Mouse (Mus musculus): ENCODE results near the gene Dao. TPM values are rescaled to one million over a fixed set of nuclear protein-coding genes. Genes with fewer than 3 reads are reported as not detected.

Gene Dao
- polyA plus RNA-seq, 1 experiment from 2014 or later, result not detected

DNA sequence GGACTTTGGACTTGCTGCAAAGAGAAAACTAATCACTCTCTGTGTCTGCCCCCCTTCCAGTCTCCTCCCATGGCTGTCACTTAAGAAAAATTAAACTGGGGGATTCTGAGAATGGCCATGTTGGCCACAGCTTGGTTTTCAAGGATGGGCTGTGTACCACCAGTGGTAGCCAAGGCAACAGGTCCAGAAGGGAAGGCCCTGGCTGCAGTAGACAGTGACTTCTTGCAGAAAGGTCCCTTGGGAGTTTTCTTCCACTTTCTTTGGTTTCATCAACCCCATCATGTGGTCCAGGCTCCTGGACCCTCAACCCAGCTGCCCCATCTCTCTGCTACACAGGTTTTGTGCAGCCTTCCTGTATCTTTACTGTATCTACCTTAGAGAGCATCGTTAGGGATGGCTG lies 37.4 kb downstream of the Dao start:
- Histone ChIP-seq H3K9me3 (ENCODE audit: control insufficient read depth, low read length) (no peaks in the 10 kb centered on the region), H3K4me2 (ENCODE audit: low read depth, severe bottlenecking) (no peak overlapping the region), H3K27me3 (ENCODE audit: control insufficient read depth, insufficient read depth, low read length) (no peaks in the 10 kb centered on the region), H3K9ac (ENCODE audit: low read length) (no peak overlapping the region), H3K4me1 (ENCODE audit: control insufficient read depth, insufficient read depth, low read length) (0 out of 2 replicates have a peak, but pooled peaks cover 2% of the 10 kb centered on the region), H3K27ac (replicated peaks; ENCODE audit: low read depth, low read length) (no peak overlapping the region), H3K4me3 (ENCODE audit: low read depth, low read length) (no peak overlapping the region), H3K36me3 (ENCODE audit: control insufficient read depth, insufficient read depth, low read length) (no peaks in the 10 kb centered on the region)
- no peak for ATAC-seq (ENCODE audit: insufficient number of reproducible peaks, low FRiP score, low TSS enrichment, low read depth)
- DNase-seq (ENCODE audit: low spot score), result no peak
- 73% methylated on average over 1 of the region's 1 CpGs for WGBS

DNA sequence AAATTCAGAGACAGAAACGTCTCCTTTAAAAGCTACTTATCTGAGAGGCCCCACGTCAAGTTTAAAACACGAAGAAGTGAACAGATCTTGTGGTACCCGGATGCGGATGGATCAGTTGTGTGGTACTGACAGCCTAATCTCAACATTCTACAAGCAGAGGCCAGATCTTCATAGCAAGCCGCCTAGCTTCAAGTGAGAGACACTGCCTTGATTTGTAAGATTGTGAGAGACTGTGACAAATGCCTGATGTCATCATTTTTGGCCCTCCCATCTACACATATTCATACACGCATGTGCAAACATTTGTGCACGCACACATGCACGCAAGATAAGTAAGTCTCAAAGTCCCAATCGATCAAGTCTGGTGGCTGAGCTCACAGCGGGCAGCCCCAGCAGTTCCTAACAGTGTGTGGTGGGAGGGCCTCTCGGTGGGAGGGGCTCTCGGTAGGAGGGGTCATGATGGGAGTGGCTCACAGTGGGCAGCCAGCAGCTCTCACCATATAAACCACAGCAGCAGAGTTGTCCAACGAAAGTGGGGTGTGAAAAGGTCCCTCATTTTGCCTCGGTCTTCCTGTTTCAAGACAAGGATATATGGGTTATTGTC lies 37.9 kb downstream of the Dao start:
- Histone ChIP-seq H3K27ac (replicated peaks; ENCODE audit: low read depth, low read length) (no peak overlapping the region), H3K36me3 (ENCODE audit: control insufficient read depth, insufficient read depth, low read length) (no peaks in the 10 kb centered on the region), H3K4me3 (ENCODE audit: low read depth, low read length) (no peak overlapping the region), H3K4me2 (ENCODE audit: low read depth, severe bottlenecking) (no peak overlapping the region), H3K27me3 (ENCODE audit: control insufficient read depth, insufficient read depth, low read length) (no peaks in the 10 kb centered on the region), H3K4me1 (ENCODE audit: control insufficient read depth, insufficient read depth, low read length) (0 out of 2 replicates have a peak, but pooled peaks cover 2% of the 10 kb centered on the region), H3K9me3 (ENCODE audit: control insufficient read depth, low read length) (no peaks in the 10 kb centered on the region), H3K9ac (ENCODE audit: low read length) (no peak overlapping the region)
- DNase-seq (ENCODE audit: low spot score) (peak; percentile 47), ATAC-seq (ENCODE audit: insufficient number of reproducible peaks, low FRiP score, low TSS enrichment, low read depth) (no peak)
- WGBS, result 21% methylated on average over 15 of the region's 15 CpGs

DNA sequence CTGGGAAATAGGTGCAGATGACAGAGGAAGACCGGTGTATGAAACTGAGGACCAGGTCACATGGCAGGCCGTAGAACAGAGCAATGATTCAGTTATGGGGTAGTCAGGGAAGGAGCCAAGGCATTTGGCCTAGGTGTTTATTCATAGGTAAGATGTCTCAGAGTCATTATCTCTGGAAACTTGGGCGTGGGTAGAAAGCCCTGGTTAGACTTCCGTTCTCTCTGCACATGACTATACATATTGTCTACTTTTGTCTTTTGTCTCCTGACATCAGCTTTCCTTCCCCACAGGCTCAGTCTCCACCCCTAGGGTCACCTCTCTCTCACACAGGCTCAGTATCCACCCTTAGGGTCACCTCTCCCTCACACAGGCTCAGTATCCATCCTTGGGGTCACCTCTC lies 40.3 kb downstream of the Dao start:
- Histone ChIP-seq H3K9ac (ENCODE audit: low read length) (no peak overlapping the region), H3K36me3 (ENCODE audit: control insufficient read depth, insufficient read depth, low read length) (no peaks in the 10 kb centered on the region), H3K9me3 (ENCODE audit: control insufficient read depth, low read length) (no peaks in the 10 kb centered on the region), H3K4me3 (ENCODE audit: low read depth, low read length) (no peak overlapping the region), H3K4me2 (ENCODE audit: low read depth, severe bottlenecking) (no peak overlapping the region), H3K27me3 (ENCODE audit: control insufficient read depth, insufficient read depth, low read length) (no peaks in the 10 kb centered on the region), H3K4me1 (ENCODE audit: control insufficient read depth, insufficient read depth, low read length) (0 out of 2 replicates have a peak, but pooled peaks cover 3% of the 10 kb centered on the region), H3K27ac (replicated peaks; ENCODE audit: low read depth, low read length) (no peak overlapping the region)
- DNase-seq (ENCODE audit: low spot score), result no peak
- no peak for ATAC-seq (ENCODE audit: insufficient number of reproducible peaks, low FRiP score, low TSS enrichment, low read depth)
- 80% methylated on average over 4 of the region's 4 CpGs for WGBS

DNA sequence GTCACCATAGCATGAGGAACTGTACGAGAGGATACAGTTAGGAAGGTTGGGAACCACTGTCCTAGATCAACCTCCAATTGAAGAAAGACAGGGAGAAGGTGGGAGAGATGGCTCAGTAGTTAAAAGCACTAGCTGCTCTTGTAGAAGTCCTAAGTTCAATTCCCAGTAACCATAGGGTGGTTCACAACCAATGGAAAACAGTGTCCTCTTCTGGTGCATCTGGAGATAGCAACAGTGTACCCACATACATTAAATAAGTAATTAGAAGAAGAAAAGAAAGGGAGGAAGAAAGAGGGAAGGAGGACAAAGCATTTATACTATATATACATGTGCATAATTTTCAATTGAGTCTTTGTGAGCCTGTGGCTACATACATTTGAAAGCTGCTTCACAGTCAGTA lies 41.6 kb downstream of the Dao start:
- no peak overlapping the region for H3K4me3 ChIP-seq (ENCODE audit: low read depth, low read length)
- no peak overlapping the region for H3K9ac ChIP-seq (ENCODE audit: low read length)
- H3K9me3 ChIP-seq (ENCODE audit: control insufficient read depth, low read length), result no peaks in the 10 kb centered on the region
- DNase-seq (ENCODE audit: low spot score) (no peak), ATAC-seq (ENCODE audit: insufficient number of reproducible peaks, low FRiP score, low TSS enrichment, low read depth) (no peak)
- H3K36me3 ChIP-seq (ENCODE audit: control insufficient read depth, insufficient read depth, low read length), result no peaks in the 10 kb centered on the region
- H3K4me2 ChIP-seq (ENCODE audit: low read depth, severe bottlenecking), result no peak overlapping the region
- H3K27me3 ChIP-seq (ENCODE audit: control insufficient read depth, insufficient read depth, low read length), result no peaks in the 10 kb centered on the region
- 0 out of 2 replicates have a peak, but pooled peaks cover 4% of the 10 kb centered on the region for H3K4me1 ChIP-seq (ENCODE audit: control insufficient read depth, insufficient read depth, low read length)
- no peak overlapping the region for H3K27ac ChIP-seq (replicated peaks; ENCODE audit: low read depth, low read length)
- 61% methylated on average over 1 of the region's 1 CpGs for WGBS

DNA sequence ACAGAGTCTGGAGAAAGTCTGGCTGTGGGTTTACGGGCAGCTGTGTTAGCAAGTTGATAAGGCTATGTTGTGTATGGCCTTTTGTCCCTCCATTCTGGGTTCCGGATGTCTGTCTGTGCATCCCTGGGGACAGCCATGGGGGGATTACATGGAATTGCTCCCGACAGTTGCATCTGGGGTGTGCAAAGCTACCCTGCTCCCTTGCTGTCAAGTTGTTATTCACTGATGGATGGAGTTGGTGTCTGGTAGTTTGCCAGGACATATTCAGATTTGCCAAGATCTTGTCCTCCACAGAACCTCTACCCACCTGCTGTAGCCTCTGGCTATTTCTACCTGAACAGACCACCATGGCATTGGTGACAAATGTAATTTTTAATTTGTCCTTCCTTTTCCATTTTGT lies 42.6 kb downstream of the Dao start:
- 78% methylated on average over 3 of the region's 3 CpGs for WGBS
- DNase-seq (ENCODE audit: low spot score) (no peak), ATAC-seq (ENCODE audit: insufficient number of reproducible peaks, low FRiP score, low TSS enrichment, low read depth) (no peak)
- H3K27me3 ChIP-seq (ENCODE audit: control insufficient read depth, insufficient read depth, low read length), result no peaks in the 10 kb centered on the region
- no peak overlapping the region for H3K4me3 ChIP-seq (ENCODE audit: low read depth, low read length)
- no peak overlapping the region for H3K9ac ChIP-seq (ENCODE audit: low read length)
- no peaks in the 10 kb centered on the region for H3K9me3 ChIP-seq (ENCODE audit: control insufficient read depth, low read length)
- 0 out of 2 replicates have a peak, but pooled peaks cover 4% of the 10 kb centered on the region for H3K4me1 ChIP-seq (ENCODE audit: control insufficient read depth, insufficient read depth, low read length)
- no peak overlapping the region for H3K27ac ChIP-seq (replicated peaks; ENCODE audit: low read depth, low read length)
- H3K36me3 ChIP-seq (ENCODE audit: control insufficient read depth, insufficient read depth, low read length), result no peaks in the 10 kb centered on the region
- no peak overlapping the region for H3K4me2 ChIP-seq (ENCODE audit: low read depth, severe bottlenecking)

DNA sequence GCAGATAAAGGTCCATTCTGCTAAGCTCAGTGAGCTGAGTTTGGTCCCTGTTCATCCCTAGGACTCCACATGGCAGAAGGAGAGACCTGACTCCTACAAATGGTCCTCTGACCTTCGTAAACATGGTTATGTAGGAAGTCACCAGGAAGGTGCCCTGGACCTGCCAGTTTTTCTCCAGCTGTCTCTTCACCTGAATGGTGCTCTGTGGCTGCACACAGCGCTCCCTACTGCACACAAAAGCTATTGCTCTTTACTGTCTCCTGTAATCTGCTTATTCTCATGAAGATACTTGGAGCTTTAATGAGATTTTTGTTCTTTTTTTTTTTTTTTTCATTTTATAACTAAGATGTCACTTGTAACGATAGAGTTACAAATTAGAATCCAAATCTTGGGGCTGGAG lies 43.1 kb downstream of the Dao start:
- 48% methylated on average over 3 of the region's 3 CpGs for WGBS
- H3K4me1 ChIP-seq (ENCODE audit: control insufficient read depth, insufficient read depth, low read length), result 0 out of 2 replicates have a peak, but pooled peaks cover 2% of the 10 kb centered on the region
- no peak for DNase-seq (ENCODE audit: low spot score)
- no peak overlapping the region for H3K9ac ChIP-seq (ENCODE audit: low read length)
- H3K4me2 ChIP-seq (ENCODE audit: low read depth, severe bottlenecking), result no peak overlapping the region
- no peak overlapping the region for H3K27ac ChIP-seq (replicated peaks; ENCODE audit: low read depth, low read length)
- H3K4me3 ChIP-seq (ENCODE audit: low read depth, low read length), result no peak overlapping the region
- no peaks in the 10 kb centered on the region for H3K9me3 ChIP-seq (ENCODE audit: control insufficient read depth, low read length)
- H3K27me3 ChIP-seq (ENCODE audit: control insufficient read depth, insufficient read depth, low read length), result no peaks in the 10 kb centered on the region
- no peak for ATAC-seq (ENCODE audit: insufficient number of reproducible peaks, low FRiP score, low TSS enrichment, low read depth)
- no peaks in the 10 kb centered on the region for H3K36me3 ChIP-seq (ENCODE audit: control insufficient read depth, insufficient read depth, low read length)

DNA sequence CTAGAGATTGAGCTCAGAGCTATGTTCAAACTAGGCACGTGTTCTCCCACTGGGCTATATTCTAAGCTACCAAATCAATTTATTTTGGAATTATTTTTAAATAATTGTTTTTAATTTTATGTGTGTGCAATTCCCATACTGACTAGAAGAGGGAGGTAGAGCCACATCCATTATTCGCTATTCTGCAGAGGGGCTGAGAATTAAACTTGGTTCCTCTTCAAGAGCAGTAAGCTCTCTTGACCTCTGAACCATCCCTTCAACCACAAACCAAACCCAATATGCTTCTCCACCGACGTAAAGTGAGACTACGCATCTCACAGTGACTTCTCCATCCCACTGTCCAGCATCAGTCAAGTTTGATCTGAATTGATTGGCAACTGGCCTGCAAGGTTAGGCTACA lies 43.7 kb downstream of the Dao start:
- H3K27me3 ChIP-seq (ENCODE audit: control insufficient read depth, insufficient read depth, low read length), result no peaks in the 10 kb centered on the region
- no peak overlapping the region for H3K4me3 ChIP-seq (ENCODE audit: low read depth, low read length)
- no peaks in the 10 kb centered on the region for H3K9me3 ChIP-seq (ENCODE audit: control insufficient read depth, low read length)
- no peak overlapping the region for H3K4me2 ChIP-seq (ENCODE audit: low read depth, severe bottlenecking)
- DNase-seq (ENCODE audit: low spot score), result no peak
- 0 out of 2 replicates have a peak, but pooled peaks cover 2% of the 10 kb centered on the region for H3K4me1 ChIP-seq (ENCODE audit: control insufficient read depth, insufficient read depth, low read length)
- ATAC-seq (ENCODE audit: insufficient number of reproducible peaks, low FRiP score, low TSS enrichment, low read depth), result no peak
- no peak overlapping the region for H3K27ac ChIP-seq (replicated peaks; ENCODE audit: low read depth, low read length)
- no peak overlapping the region for H3K9ac ChIP-seq (ENCODE audit: low read length)
- WGBS, result 87% methylated on average over 5 of the region's 5 CpGs
- no peaks in the 10 kb centered on the region for H3K36me3 ChIP-seq (ENCODE audit: control insufficient read depth, insufficient read depth, low read length)

DNA sequence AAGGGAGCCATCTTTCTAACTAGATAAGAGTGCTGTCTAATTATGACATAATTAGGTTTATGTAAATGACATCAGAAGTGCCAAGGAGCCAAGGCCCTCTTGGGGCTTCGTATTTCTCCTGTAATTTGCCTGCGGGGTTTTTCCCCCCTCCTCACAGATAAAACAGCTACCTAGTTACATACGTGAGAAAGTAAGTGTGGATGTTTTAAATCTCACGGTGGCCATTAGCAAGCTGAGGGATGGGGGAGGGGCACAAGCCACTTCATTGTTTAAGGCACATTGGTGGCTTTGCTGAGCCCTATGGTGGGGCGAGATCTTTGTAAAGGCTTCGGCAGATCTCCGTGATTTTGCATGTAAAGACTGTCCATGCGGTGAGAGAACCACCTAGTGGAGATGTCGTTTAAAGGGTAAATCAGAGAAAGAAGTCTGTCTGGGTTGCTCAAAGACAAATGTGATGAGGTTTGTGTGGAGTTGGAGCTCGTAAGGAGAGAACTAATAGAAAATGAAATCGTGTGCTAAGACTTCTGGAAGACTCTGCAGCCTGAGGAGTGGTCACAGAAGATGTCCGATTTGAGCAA lies 45.3 kb downstream of the Dao start:
- no peak for DNase-seq (ENCODE audit: low spot score)
- no peaks in the 10 kb centered on the region for H3K36me3 ChIP-seq (ENCODE audit: control insufficient read depth, insufficient read depth, low read length)
- H3K27ac ChIP-seq (replicated peaks; ENCODE audit: low read depth, low read length), result no peak overlapping the region
- no peak overlapping the region for H3K9ac ChIP-seq (ENCODE audit: low read length)
- no peak overlapping the region for H3K4me2 ChIP-seq (ENCODE audit: low read depth, severe bottlenecking)
- WGBS, result 60% methylated on average over 12 of the region's 12 CpGs
- H3K4me1 ChIP-seq (ENCODE audit: control insufficient read depth, insufficient read depth, low read length), result 0 out of 2 replicates have a peak, but pooled peaks cover 2% of the 10 kb centered on the region
- no peaks in the 10 kb centered on the region for H3K27me3 ChIP-seq (ENCODE audit: control insufficient read depth, insufficient read depth, low read length)
- H3K4me3 ChIP-seq (ENCODE audit: low read depth, low read length), result no peak overlapping the region
- no peak for ATAC-seq (ENCODE audit: insufficient number of reproducible peaks, low FRiP score, low TSS enrichment, low read depth)
- H3K9me3 ChIP-seq (ENCODE audit: control insufficient read depth, low read length), result no peaks in the 10 kb centered on the region
